Mouse (Mus musculus) brain, embryonic 14.5 days (tissue): Measurements from ENCODE around the gene Smad6.

Experiments
- CTCF ChIP-seq: fragments of 200-500 bp; IDR thresholded peaks from 2 replicates; pipeline ENCODE4 v1.5.1; 2012; ENCODE audit warnings: inconsistent platforms, mild to moderate bottlenecking, moderate library complexity, borderline replicate concordance; ENCODE audit not compliant: insufficient read depth, insufficient read length; ENCODE audit errors: extremely low read depth
- POLR2A ChIP-seq: fragments of 200-500 bp; IDR thresholded peaks from 2 replicates; pipeline ENCODE4 v1.6.1; 2012; ENCODE audit warnings: mild to moderate bottlenecking, inconsistent platforms, borderline replicate concordance; ENCODE audit not compliant: poor library complexity, insufficient read depth, insufficient read length, severe bottlenecking; ENCODE audit errors: extremely low read depth

DNA sequence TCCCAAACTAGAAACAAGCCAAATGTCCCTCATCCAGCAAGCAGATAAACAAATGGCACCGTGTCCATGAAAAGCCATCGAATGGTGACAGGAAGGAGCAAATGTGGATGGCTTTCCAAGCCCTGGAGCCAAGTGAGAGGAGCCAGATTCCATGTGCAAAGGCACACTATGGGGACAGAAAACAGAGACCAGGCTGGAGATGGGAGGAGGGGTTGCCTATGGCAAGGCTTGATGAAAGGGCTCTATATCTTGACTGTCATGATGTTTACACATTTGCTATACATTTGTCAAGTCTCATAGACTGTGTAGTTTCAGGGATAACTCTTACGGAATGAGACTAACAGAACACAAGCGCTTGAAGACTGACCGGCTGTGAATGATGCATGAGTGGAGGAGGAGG, 106.9 kb downstream of the Smad6 start:
- no peak for TF ChIP-seq CTCF
- TF ChIP-seq POLR2A: no peak
